Mouse (Mus musculus) midbrain, embryonic 13.5 days (tissue): ENCODE measurements at regions not wholly inside any gene's neighbourhood (a gene's known extent, or its start where the extent isn't known, plus 50 kb on each side); places are given as distances from the start of the nearest gene placed in this dataset.

Experiments used
- ATAC-seq: fragments of 200-750 bp; cut with Nextera tagmentation; 2 replicates; pipeline ENCODE4 v1.8.0; 2017; ENCODE audit warnings: mild to moderate bottlenecking, moderate TSS enrichment, moderate library complexity
- H3K27ac ChIP-seq: fragments of 300-500 bp; sonication (generic); 2 replicates; pipeline ENCODE4 v1.5.1; 2015; ENCODE audit warnings: inconsistent platforms, mild to moderate bottlenecking, moderate library complexity
- H3K27me3 ChIP-seq: fragments of 300-500 bp; sonication (generic); 2 replicates; pipeline ENCODE4 v1.6.1; 2015; ENCODE audit warnings: mild to moderate bottlenecking, inconsistent platforms
- H3K36me3 ChIP-seq: fragments of 300-500 bp; sonication (generic); 2 replicates; pipeline ENCODE4 v1.6.1; 2015; ENCODE audit warnings: mild to moderate bottlenecking, inconsistent platforms
- H3K4me1 ChIP-seq: fragments of 300-500 bp; sonication (generic); replicated peaks from 2 replicates; pipeline ENCODE4 v1.6.1; 2015; ENCODE audit warnings: inconsistent platforms
- H3K4me2 ChIP-seq: fragments of 300-500 bp; sonication (generic); replicated peaks from 2 replicates; pipeline ENCODE4 v1.6.1; 2015; ENCODE audit warnings: moderate library complexity, mild to moderate bottlenecking, inconsistent platforms
- H3K4me3 ChIP-seq: fragments of 300-500 bp; sonication (generic); replicated peaks from 2 replicates; pipeline ENCODE4 v1.5.1; 2015; ENCODE audit warnings: mild to moderate bottlenecking, inconsistent platforms
- H3K9ac ChIP-seq: fragments of 300-500 bp; sonication (generic); replicated peaks from 2 replicates; pipeline ENCODE4 v1.6.1; 2015; ENCODE audit warnings: mild to moderate bottlenecking, inconsistent platforms
- H3K9me3 ChIP-seq: fragments of 300-500 bp; sonication (generic); 2 replicates; pipeline ENCODE4 v1.6.1; 2016; ENCODE audit warnings: mild to moderate bottlenecking, inconsistent platforms
- WGBS: fragments of 180-500 bp; shearing (Covaris S2); methylation state at CpG from one replicate; pipeline ENCODE4 v1.1.7; 2015; 5-methylcytosine and 5-hydroxymethylcytosine counted together

DNA sequence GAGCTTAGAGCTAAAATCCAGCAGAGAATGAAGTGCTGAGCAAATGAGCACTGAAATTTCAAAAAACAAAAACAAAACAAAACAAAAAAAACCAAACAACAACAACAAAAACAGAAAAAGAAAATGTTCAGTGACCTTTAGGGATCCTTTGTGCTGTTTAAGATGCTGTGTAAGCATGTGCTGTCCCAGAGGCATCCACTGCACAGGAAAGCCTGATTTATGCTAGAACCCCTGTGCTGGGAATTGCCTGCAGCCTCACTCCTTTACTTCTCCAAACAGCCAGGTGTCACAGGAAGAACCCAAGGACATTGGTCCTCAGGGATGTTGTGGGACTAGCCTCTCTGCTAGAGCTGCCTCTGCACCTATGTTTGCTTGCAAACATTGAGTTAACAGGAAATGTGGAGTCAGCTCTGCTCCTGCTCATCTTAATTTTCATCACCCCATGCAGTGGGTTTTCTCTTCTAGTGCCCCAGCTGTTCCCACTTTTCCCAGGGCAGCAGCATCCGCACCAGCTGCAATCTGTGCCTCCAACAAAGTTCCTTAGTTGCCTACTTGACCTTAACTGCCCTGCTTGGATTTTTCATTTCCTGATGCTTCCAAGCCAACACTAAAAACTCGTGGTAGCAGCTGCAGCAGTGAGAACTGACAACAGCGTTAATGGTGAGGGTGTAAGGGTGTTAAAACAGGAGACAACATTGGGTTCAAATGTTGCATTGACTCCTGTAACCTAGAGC is 804.8 kb upstream of the Gm5150 start:
- peak overlapping the region; percentile 58 for H3K27ac ChIP-seq

GRCm38 (mm10) chr3:16803603-16804002 is 797.4 kb upstream of the Gm5150 start:
- Histone ChIP-seq H3K4me2 (no peak overlapping the region), H3K9me3 (no peaks in the 10 kb centered on the region), H3K36me3 (no peaks in the 10 kb centered on the region), H3K9ac (no peak overlapping the region), H3K4me3 (no peak overlapping the region), H3K4me1 (no peaks in the 10 kb centered on the region), H3K27ac (no peak overlapping the region), H3K27me3 (no peaks in the 10 kb centered on the region)
- ATAC-seq = 0 out of 2 replicates have a peak, but pooled peaks have one; percentile 48

More for the DNA sequence above, 804.8 kb upstream of the Gm5150 start:
- WGBS = 35% methylated on average over 3 of the region's 3 CpGs
- Histone ChIP-seq H3K4me1 (peaks cover 5% of the 10 kb centered on the region; the same call in 1 of the 2 replicates), H3K36me3 (no peaks in the 10 kb centered on the region), H3K4me3 (no peak overlapping the region), H3K9me3 (no peaks in the 10 kb centered on the region), H3K27me3 (no peaks in the 10 kb centered on the region), H3K9ac (no peak overlapping the region), H3K4me2 (no peak overlapping the region)
- ATAC-seq = 0 out of 2 replicates have a peak, but pooled peaks have one; percentile 20
